In the genomic region with DNA sequence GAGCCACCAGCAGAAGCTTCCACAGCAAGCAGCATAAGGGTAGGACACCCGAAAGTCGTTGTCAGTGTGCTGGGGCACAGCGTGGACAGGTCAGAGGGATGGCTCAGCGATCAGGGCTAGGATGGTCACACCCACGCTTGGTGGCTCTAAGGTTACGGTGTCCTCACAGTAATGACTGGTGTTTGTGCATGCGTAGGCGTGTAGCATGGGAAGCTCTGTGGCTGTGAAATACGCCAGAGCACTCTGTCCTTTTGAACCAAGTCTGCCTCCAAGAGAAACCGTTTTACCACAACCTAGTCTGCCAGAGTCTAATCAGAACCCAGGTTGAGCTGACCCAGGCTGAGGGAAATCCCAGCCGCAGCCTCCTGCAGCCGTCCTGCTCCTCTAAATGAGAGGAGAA, we compare ENCODE assay signal across 12 mouse cellular contexts. TPM values are rescaled to one million over a fixed set of nuclear protein-coding genes. Genes with fewer than 3 reads are reported as not detected.
A peak's percentile ranks its signal among the peaks of the same experiment; 100 is the strongest.
DNase-seq lines count a peak whose midpoint lies in the region; ATAC-seq and TF ChIP-seq lines count a peak whose summit lies in the region.
"Had no signal": no experiment of that assay in that cellular context is flagged by ENCODE, and none has a peak within 500 bp of the region (broad histone marks: within the 10 kb centered on the region; RNA-seq: fewer than 3 reads in every experiment).

No protein-coding gene starts in this region.

- no peak for TF ChIP-seq POLR2A in thymus, adult 2 months (IDR thresholded peaks at IDR 0.05; ENCODE audit: control insufficient read depth, extremely low read depth, insufficient read depth, low read length, poor library complexity)

- H3K27me3 ChIP-seq in heart, embryonic 15.5 days = no peaks in the 10 kb centered on the region
- H3K27me3 ChIP-seq in thymus, adult 2 months (ENCODE audit: control insufficient read depth, insufficient read depth, low read length) = no peaks in the 10 kb centered on the region
- no peaks in the 10 kb centered on the region for H3K27me3 ChIP-seq in limb, embryonic 12.5 days
- H3K27me3 ChIP-seq: forebrain, embryonic 13.5 days; stomach, embryonic 15.5 days had no signal

- no peaks in the 10 kb centered on the region for H3K36me3 ChIP-seq in heart, embryonic 15.5 days
- no peaks in the 10 kb centered on the region for H3K36me3 ChIP-seq in thymus, adult 2 months (ENCODE audit: control insufficient read depth, insufficient read depth, low read length)
- no peaks in the 10 kb centered on the region for H3K36me3 ChIP-seq in limb, embryonic 12.5 days
- H3K36me3 ChIP-seq: G1E; stomach, embryonic 15.5 days had no signal

- H3K9ac ChIP-seq in heart, embryonic 15.5 days = no peak overlapping the region
- no peak overlapping the region for H3K9ac ChIP-seq in limb, embryonic 12.5 days (replicated peaks)
- H3K9ac ChIP-seq: forebrain, embryonic 13.5 days; stomach, embryonic 15.5 days had no signal

- 43% methylated on average over 12 of the region's 12 CpGs for WGBS in heart, embryonic 15.5 days
- 7% methylated on average over 12 of the region's 12 CpGs for WGBS in thymus, adult 2 months
- WGBS in limb, embryonic 12.5 days = 52% methylated on average over 12 of the region's 12 CpGs

- H3K27ac ChIP-seq in heart, embryonic 15.5 days = no peak overlapping the region
- H3K27ac ChIP-seq in thymus, adult 2 months (ENCODE audit: control insufficient read depth, insufficient read depth, low read length) = no peak overlapping the region
- no peak overlapping the region for H3K27ac ChIP-seq in limb, embryonic 12.5 days
- H3K27ac ChIP-seq: forebrain, embryonic 13.5 days; stomach, embryonic 15.5 days had no signal

- H3K4me2 ChIP-seq in heart, embryonic 15.5 days = peak overlapping the region; percentile 44
- peak overlapping the region; percentile 23 for H3K4me2 ChIP-seq in limb, embryonic 12.5 days
- H3K4me2 ChIP-seq: forebrain, embryonic 13.5 days; stomach, embryonic 15.5 days had no signal

- ATAC-seq in heart, embryonic 15.5 days (replicated peaks; ENCODE audit: insufficient number of reproducible peaks, insufficient read depth, low FRiP score, low read depth) = no peak; the same call in 1 of the 2 replicates
- ATAC-seq in limb, embryonic 12.5 days (ENCODE audit: insufficient number of reproducible peaks, insufficient read depth, low FRiP score, low TSS enrichment, low read depth) = no peak
- ATAC-seq: forebrain, embryonic 13.5 days; lung, postnatal 0 days had no signal

- 0 out of 2 replicates have a peak overlapping the region, but pooled peaks have one; percentile 14 for H3K4me3 ChIP-seq in heart, embryonic 15.5 days
- 0 out of 2 replicates have a peak overlapping the region, but pooled peaks have one; percentile 10 for H3K4me3 ChIP-seq in thymus, adult 2 months (ENCODE audit: control insufficient read depth, insufficient read depth, low read length)
- H3K4me3 ChIP-seq in limb, embryonic 12.5 days (replicated peaks) = no peak overlapping the region
- H3K4me3 ChIP-seq: forebrain, embryonic 13.5 days; stomach, embryonic 15.5 days had no signal

- no peak for DNase-seq in heart, adult 8-10 months (ENCODE audit: low spot score)
- no peak for DNase-seq in thymus, adult 2 months
- no peak for DNase-seq in thymus, postnatal 10 days (ENCODE audit: low spot score in 2 of 2)
- no peak for DNase-seq in right cerebral cortex, postnatal 25 days
- no peak for DNase-seq in frontal cortex, postnatal 10 days (ENCODE audit: low spot score in 2 of 2)
- no peak for DNase-seq in retina, embryonic 14.5 days (ENCODE audit: low spot score)

- H3K4me1 ChIP-seq in heart, embryonic 15.5 days (replicated peaks) = no peaks in the 10 kb centered on the region; the same call in 1 of the 2 replicates
- peaks cover 18% of the 10 kb centered on the region for H3K4me1 ChIP-seq in thymus, adult 2 months (replicated peaks; ENCODE audit: control insufficient read depth, insufficient read depth, low read length)
- H3K4me1 ChIP-seq in limb, embryonic 12.5 days (replicated peaks) = peaks cover 10% of the 10 kb centered on the region; the same call in 1 of the 2 replicates
- H3K4me1 ChIP-seq: forebrain, embryonic 13.5 days; stomach, embryonic 15.5 days had no signal

- TF ChIP-seq CTCF in thymus, adult 2 months (IDR thresholded peaks at IDR 0.05; ENCODE audit: borderline replicate concordance, control insufficient read depth, extremely low read depth, insufficient read depth, low read length, poor library complexity) = no peak

- H3K9me3 ChIP-seq in heart, embryonic 15.5 days (replicated peaks) = peaks cover 4% of the 10 kb centered on the region; the same call in 1 of the 2 replicates
- H3K9me3 ChIP-seq in limb, embryonic 12.5 days = peaks cover 8% of the 10 kb centered on the region
- H3K9me3 ChIP-seq: forebrain, embryonic 13.5 days had no signal

RNA-seq across cellular contexts. Expression of a gene that starts 46.1 kb away (rescaled TPM):
- 22.0 TPM in 2 replicates for polyA plus RNA-seq in heart, embryonic 15.5 days (2015; fragmentation: Nextera tagmentation; extraction: Ambion mirVana)
- total RNA-seq in heart, adult 8-10 months (2022) = 10 to 100 TPM; 14.5 to 18.5 (median 17.3) TPM
- polyA plus RNA-seq in thymus, adult 2 months (2012; rRNA removed) = 4.7 and 5.4 TPM in 2 replicates
- 20.3 and 21.7 TPM in 2 replicates for polyA plus RNA-seq in limb, embryonic 12.5 days (2016; fragmentation: Nextera tagmentation; extraction: Ambion mirVana)

RNA-seq across cellular contexts. Expression of a gene that starts 46.4 kb away (rescaled TPM):
- 78.9 and 87.9 TPM in 2 replicates for polyA plus RNA-seq in heart, embryonic 15.5 days (2015; fragmentation: Nextera tagmentation; extraction: Ambion mirVana)
- total RNA-seq in heart, adult 8-10 months (2022) = 10 to 100 TPM; 56.1 to 62.3 (median 59.5) TPM
- polyA plus RNA-seq in thymus, adult 2 months (2012; rRNA removed) = 71.0 and 73.5 TPM in 2 replicates
- 139 and 145 TPM in 2 replicates for polyA plus RNA-seq in limb, embryonic 12.5 days (2016; fragmentation: Nextera tagmentation; extraction: Ambion mirVana)
